Mouse (Mus musculus): ENCODE measurements at regions not wholly inside any gene's neighbourhood (a gene's known extent, or its start where the extent isn't known, plus 50 kb on each side); places are given as distances from the start of the nearest gene placed in this dataset.

- Histone ChIP-seq H3K9me3 (replicated peaks) (no peaks in the 10 kb centered on the region), H3K27ac (no peak overlapping the region), H3K4me1 (no peaks in the 10 kb centered on the region), H3K36me3 (no peaks in the 10 kb centered on the region), H3K27me3 (replicated peaks) (no peaks in the 10 kb centered on the region), H3K9ac (no peak overlapping the region), H3K4me2 (no peak overlapping the region), H3K4me3 (no peak overlapping the region)
- WGBS (ENCODE audit: insufficient replicate concordance) = 44% methylated on average over 6 of the region's 6 CpGs
- no peak for ATAC-seq
Observed at GRCm38 (mm10) chr3:148544929-148545328, 445.4 kb downstream of the Adgrl2 start.

- Histone ChIP-seq H3K4me3 (no peak overlapping the region), H3K27me3 (replicated peaks) (no peaks in the 10 kb centered on the region), H3K4me2 (no peak overlapping the region), H3K4me1 (no peaks in the 10 kb centered on the region), H3K9ac (no peak overlapping the region), H3K36me3 (no peaks in the 10 kb centered on the region), H3K9me3 (replicated peaks) (no peaks in the 10 kb centered on the region), H3K27ac (no peak overlapping the region)
- WGBS (ENCODE audit: insufficient replicate concordance) = 64% methylated on average over 5 of the region's 5 CpGs
- ATAC-seq = no peak
Observed at GRCm38 (mm10) chr3:148542217-148542616, 448.1 kb downstream of the Adgrl2 start.

- H3K4me2 ChIP-seq = no peak overlapping the region
- H3K36me3 ChIP-seq = no peaks in the 10 kb centered on the region
- H3K9me3 ChIP-seq (replicated peaks) = no peaks in the 10 kb centered on the region
- 63% methylated on average over 4 of the region's 4 CpGs for WGBS (ENCODE audit: insufficient replicate concordance)
- no peak overlapping the region for H3K9ac ChIP-seq
- no peak overlapping the region for H3K4me3 ChIP-seq
- ATAC-seq = no peak
- H3K27ac ChIP-seq = no peak overlapping the region
- no peaks in the 10 kb centered on the region for H3K27me3 ChIP-seq (replicated peaks)
- no peaks in the 10 kb centered on the region for H3K4me1 ChIP-seq
Observed at GRCm38 (mm10) chr3:148537669-148538271, 452.6 kb downstream of the Adgrl2 start.

- H3K27me3 ChIP-seq (replicated peaks) = no peaks in the 10 kb centered on the region
- 61% methylated on average over 2 of the region's 2 CpGs for WGBS (ENCODE audit: insufficient replicate concordance)
- H3K27ac ChIP-seq = no peak overlapping the region
- no peaks in the 10 kb centered on the region for H3K4me1 ChIP-seq
- no peaks in the 10 kb centered on the region for H3K36me3 ChIP-seq
- H3K4me2 ChIP-seq = no peak overlapping the region
- no peak overlapping the region for H3K4me3 ChIP-seq
- no peak overlapping the region for H3K9ac ChIP-seq
- no peak for ATAC-seq
- H3K9me3 ChIP-seq (replicated peaks) = 0 out of 2 replicates have a peak, but pooled peaks cover 3% of the 10 kb centered on the region
Observed at GRCm38 (mm10) chr3:148529893-148530292, 460.5 kb downstream of the Adgrl2 start.

- Histone ChIP-seq H3K27ac (no peak overlapping the region), H3K36me3 (no peaks in the 10 kb centered on the region), H3K27me3 (replicated peaks) (no peaks in the 10 kb centered on the region), H3K4me3 (no peak overlapping the region), H3K9me3 (replicated peaks) (no peaks in the 10 kb centered on the region), H3K4me2 (no peak overlapping the region), H3K9ac (no peak overlapping the region), H3K4me1 (no peaks in the 10 kb centered on the region)
- 15% methylated on average over 5 of the region's 5 CpGs for WGBS (ENCODE audit: insufficient replicate concordance)
- no peak for ATAC-seq
Observed at GRCm38 (mm10) chr3:148510381-148510780, 480.0 kb downstream of the Adgrl2 start.

DNA sequence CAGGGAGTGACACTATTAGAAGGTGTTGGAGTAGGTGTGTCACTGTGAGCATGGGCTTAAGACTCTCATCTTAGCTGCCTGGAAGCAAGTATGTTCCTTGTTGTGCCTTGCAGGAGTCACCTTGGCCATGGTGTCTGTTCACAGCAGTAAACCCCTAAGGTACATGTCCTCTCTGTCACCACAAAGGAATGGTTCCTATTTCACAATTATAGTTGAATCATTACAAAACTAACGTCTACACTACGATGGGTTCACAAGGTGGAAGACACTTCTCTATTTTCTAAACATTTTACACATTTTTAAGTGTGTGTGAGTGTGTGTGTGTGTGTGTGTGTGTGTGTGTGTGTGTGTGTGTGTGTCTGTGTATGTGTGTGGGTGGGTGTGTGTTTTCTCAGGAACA, 485.4 kb downstream of the Adgrl2 start:
- H3K36me3 ChIP-seq = no peaks in the 10 kb centered on the region
- 76% methylated on average over 2 of the region's 2 CpGs for WGBS (ENCODE audit: insufficient replicate concordance)
- no peaks in the 10 kb centered on the region for H3K9me3 ChIP-seq (replicated peaks)
- no peak overlapping the region for H3K27ac ChIP-seq
- ATAC-seq = no peak
- H3K9ac ChIP-seq = no peak overlapping the region
- no peak overlapping the region for H3K4me2 ChIP-seq
- no peaks in the 10 kb centered on the region for H3K4me1 ChIP-seq
- H3K27me3 ChIP-seq (replicated peaks) = no peaks in the 10 kb centered on the region
- no peak overlapping the region for H3K4me3 ChIP-seq

- H3K36me3 ChIP-seq = no peaks in the 10 kb centered on the region
- ATAC-seq = peak; percentile 54; the same call in 1 of the 2 replicates
- no peaks in the 10 kb centered on the region for H3K4me1 ChIP-seq
- 44% methylated on average over 1 of the region's 1 CpGs for WGBS (ENCODE audit: insufficient replicate concordance)
- no peak overlapping the region for H3K4me3 ChIP-seq
- H3K4me2 ChIP-seq = no peak overlapping the region
- no peak overlapping the region for H3K27ac ChIP-seq
- no peaks in the 10 kb centered on the region for H3K9me3 ChIP-seq (replicated peaks)
- no peak overlapping the region for H3K9ac ChIP-seq
- no peaks in the 10 kb centered on the region for H3K27me3 ChIP-seq (replicated peaks)
Observed at GRCm38 (mm10) chr3:148503432-148503831, 486.9 kb downstream of the Adgrl2 start.

DNA sequence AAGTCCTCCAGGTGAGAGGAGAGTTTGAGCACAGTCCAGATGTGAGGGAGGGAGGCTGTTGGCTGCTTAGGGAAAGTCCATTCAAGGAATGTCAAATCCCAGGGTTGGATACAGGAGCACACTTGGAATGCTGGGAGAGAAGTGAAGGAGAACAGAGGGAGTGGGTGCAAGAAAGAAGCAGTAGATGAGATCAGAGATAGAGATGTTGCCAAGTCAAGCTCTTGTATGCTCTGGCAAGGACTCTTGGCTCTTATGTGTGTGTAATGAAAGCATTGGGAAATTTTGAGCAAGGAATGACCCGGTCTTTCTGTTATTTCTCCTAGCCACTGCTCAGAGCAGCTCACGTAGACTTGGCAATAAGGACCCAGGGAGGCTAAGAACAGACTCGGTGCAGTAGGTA, 488.6 kb downstream of the Adgrl2 start:
- WGBS (ENCODE audit: insufficient replicate concordance) = 74% methylated on average over 3 of the region's 3 CpGs
- ATAC-seq = no peak

GRCm38 (mm10) chr3:148496672-148497071, 493.7 kb downstream of the Adgrl2 start:
- Histone ChIP-seq H3K27ac (no peak overlapping the region), H3K9ac (no peak overlapping the region), H3K27me3 (replicated peaks) (no peaks in the 10 kb centered on the region), H3K9me3 (replicated peaks) (no peaks in the 10 kb centered on the region), H3K4me3 (no peak overlapping the region), H3K36me3 (no peaks in the 10 kb centered on the region), H3K4me2 (no peak overlapping the region), H3K4me1 (no peaks in the 10 kb centered on the region)
- no peak for ATAC-seq
- WGBS (ENCODE audit: insufficient replicate concordance) = 34% methylated on average over 5 of the region's 5 CpGs

More for the DNA sequence above, 488.6 kb downstream of the Adgrl2 start:
- H3K27ac ChIP-seq = no peak overlapping the region
- no peaks in the 10 kb centered on the region for H3K9me3 ChIP-seq (replicated peaks)
- H3K27me3 ChIP-seq (replicated peaks) = no peaks in the 10 kb centered on the region
- H3K4me2 ChIP-seq = no peak overlapping the region
- no peaks in the 10 kb centered on the region for H3K36me3 ChIP-seq
- no peak overlapping the region for H3K4me3 ChIP-seq
- H3K4me1 ChIP-seq = no peaks in the 10 kb centered on the region
- no peak overlapping the region for H3K9ac ChIP-seq

DNA sequence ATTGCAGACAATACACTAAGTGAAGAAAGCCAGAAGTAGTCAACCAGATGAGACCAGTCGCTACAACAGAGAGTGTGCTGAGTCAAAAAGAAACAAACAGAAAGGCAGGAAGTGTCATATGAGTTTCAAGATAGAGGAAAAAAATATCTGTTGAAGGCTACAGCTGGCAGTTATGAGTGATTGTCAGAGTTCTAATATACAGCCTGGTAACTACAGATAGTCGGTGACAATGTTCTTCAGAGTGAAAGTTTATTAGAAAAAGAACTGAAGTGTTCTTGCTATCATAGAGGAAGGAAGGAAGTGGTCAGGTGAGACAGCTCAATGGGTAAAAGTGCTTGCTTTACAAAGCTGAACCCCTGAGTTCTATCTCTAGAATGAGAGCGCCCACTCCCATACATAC, 499.1 kb downstream of the Adgrl2 start:
- ATAC-seq = no peak
- H3K27ac ChIP-seq = no peak overlapping the region
- WGBS (ENCODE audit: insufficient replicate concordance) = 49% methylated on average over 3 of the region's 3 CpGs
- no peaks in the 10 kb centered on the region for H3K36me3 ChIP-seq
- no peaks in the 10 kb centered on the region for H3K4me1 ChIP-seq
- H3K27me3 ChIP-seq (replicated peaks) = no peaks in the 10 kb centered on the region
- H3K9me3 ChIP-seq (replicated peaks) = no peaks in the 10 kb centered on the region
- no peak overlapping the region for H3K4me2 ChIP-seq
- no peak overlapping the region for H3K9ac ChIP-seq
- no peak overlapping the region for H3K4me3 ChIP-seq

DNA sequence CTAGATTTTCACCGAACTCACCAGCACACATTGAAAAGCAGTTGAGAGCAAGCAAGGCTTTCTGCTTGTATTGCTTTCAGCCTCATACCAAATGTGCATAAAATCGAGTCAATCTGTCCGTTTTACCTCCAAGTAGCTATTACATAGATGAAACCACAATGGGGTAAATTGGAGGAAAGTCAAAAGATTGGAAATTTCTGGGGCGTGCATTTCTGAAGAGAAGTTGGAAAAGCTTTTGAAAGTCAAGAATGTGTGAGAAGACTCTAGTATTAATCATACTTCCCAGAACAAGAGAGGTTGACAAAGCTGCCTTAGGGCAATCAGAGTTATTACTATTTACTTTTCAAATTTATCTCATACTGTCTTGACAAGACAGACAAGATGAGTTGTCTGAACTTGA, 501.2 kb downstream of the Adgrl2 start:
- Histone ChIP-seq H3K4me2 (no peak overlapping the region), H3K4me1 (no peaks in the 10 kb centered on the region), H3K36me3 (no peaks in the 10 kb centered on the region), H3K4me3 (no peak overlapping the region), H3K27me3 (replicated peaks) (no peaks in the 10 kb centered on the region), H3K9me3 (replicated peaks) (no peaks in the 10 kb centered on the region), H3K9ac (no peak overlapping the region), H3K27ac (no peak overlapping the region)
- WGBS (ENCODE audit: insufficient replicate concordance) = 69% methylated on average over 4 of the region's 4 CpGs
- no peak for ATAC-seq

- H3K4me1 ChIP-seq = no peaks in the 10 kb centered on the region
- H3K9ac ChIP-seq = no peak overlapping the region
- WGBS (ENCODE audit: insufficient replicate concordance) = 67% methylated on average over 5 of the region's 5 CpGs
- no peak overlapping the region for H3K4me2 ChIP-seq
- H3K27me3 ChIP-seq (replicated peaks) = no peaks in the 10 kb centered on the region
- H3K36me3 ChIP-seq = no peaks in the 10 kb centered on the region
- H3K4me3 ChIP-seq = no peak overlapping the region
- no peaks in the 10 kb centered on the region for H3K9me3 ChIP-seq (replicated peaks)
- no peak for ATAC-seq
- no peak overlapping the region for H3K27ac ChIP-seq
Observed at GRCm38 (mm10) chr3:148487949-148488348, 502.4 kb downstream of the Adgrl2 start.

- H3K4me3 ChIP-seq = no peak overlapping the region
- H3K27me3 ChIP-seq (replicated peaks) = no peaks in the 10 kb centered on the region
- no peak overlapping the region for H3K4me2 ChIP-seq
- H3K9ac ChIP-seq = no peak overlapping the region
- no peak overlapping the region for H3K27ac ChIP-seq
- H3K4me1 ChIP-seq = no peaks in the 10 kb centered on the region
- no peaks in the 10 kb centered on the region for H3K9me3 ChIP-seq (replicated peaks)
- WGBS (ENCODE audit: insufficient replicate concordance) = 68% methylated on average over 8 of the region's 8 CpGs
- no peaks in the 10 kb centered on the region for H3K36me3 ChIP-seq
- ATAC-seq = no peak
Observed at GRCm38 (mm10) chr3:148475862-148476261, 514.5 kb downstream of the Adgrl2 start.
